Mouse (Mus musculus): Measurements from ENCODE around the gene Ndufa7.

Ndufa7 gene

GRCm38 (mm10) chr17:33810334-33811141 lies 13.8 kb upstream of the Ndufa7 start, which contains the start of gene Kank3:
Kank3 (plus strand) TSS chr17:33810519.
- in situ Hi-C loops (cut with MboI; ENCODE audit: unreplicated experiment in 2 of 2), result loop anchor here in 1 of 2 experiments (25.0 kb wide), 1 partner anchor 1273 kb away; the partner anchor contains the start of gene Cyp4f16

- in situ Hi-C loops (cut with MboI; ENCODE audit: unreplicated experiment in 2 of 2), result loop anchor here in 1 of 2 experiments (25.0 kb wide), 1 partner anchor 1274 kb away; the partner anchor contains the start of gene Cyp4f16
Observed at GRCm38 (mm10) chr17:33811142-33811516, 13.2 kb upstream of the Ndufa7 start.

- in situ Hi-C loops (cut with MboI; ENCODE audit: unreplicated experiment in 2 of 2), result loop anchor here in 1 of 2 experiments (25.0 kb wide), 1 partner anchor 1275 kb away; the partner anchor contains the start of gene Cyp4f16
Observed at GRCm38 (mm10) chr17:33812475-33812874, 11.9 kb upstream of the Ndufa7 start.

GRCm38 (mm10) chr17:33812990-33813389 lies 11.4 kb upstream of the Ndufa7 start:
- in situ Hi-C loops (cut with MboI; ENCODE audit: unreplicated experiment in 2 of 2), result loop anchor here in 1 of 2 experiments (25.0 kb wide), 1 partner anchor 1276 kb away; the partner anchor contains the start of gene Cyp4f16

GRCm38 (mm10) chr17:33815399-33815798 lies 9.0 kb upstream of the Ndufa7 start:
- in situ Hi-C loops (cut with MboI; ENCODE audit: unreplicated experiment in 2 of 2), result loop anchor here in 1 of 2 experiments (25.0 kb wide), 1 partner anchor 1278 kb away; the partner anchor contains the start of gene Cyp4f16

GRCm38 (mm10) chr17:33816612-33817011 lies 7.8 kb upstream of the Ndufa7 start:
- in situ Hi-C loops (cut with MboI; ENCODE audit: unreplicated experiment in 2 of 2), result loop anchor here in 1 of 2 experiments (25.0 kb wide), 1 partner anchor 1279 kb away; the partner anchor contains the start of gene Cyp4f16

GRCm38 (mm10) chr17:33817184-33817968 lies 7.0 kb upstream of the Ndufa7 start:
- in situ Hi-C loops (cut with MboI; ENCODE audit: unreplicated experiment in 2 of 2), result loop anchor here in 1 of 2 experiments (25.0 kb wide), 1 partner anchor 1280 kb away; the partner anchor contains the start of gene Cyp4f16

- in situ Hi-C loops (cut with MboI; ENCODE audit: unreplicated experiment in 2 of 2), result loop anchor here in 1 of 2 experiments (25.0 kb wide), 1 partner anchor 1281 kb away; the partner anchor contains the start of gene Cyp4f16
Observed at GRCm38 (mm10) chr17:33817969-33818643, 6.3 kb upstream of the Ndufa7 start.

- in situ Hi-C loops (cut with MboI; ENCODE audit: unreplicated experiment in 2 of 2), result loop anchor here in 1 of 2 experiments (25.0 kb wide), 1 partner anchor 1285 kb away; the partner anchor contains the start of gene Cyp4f16
Observed at GRCm38 (mm10) chr17:33822436-33822959, 1.9 kb upstream of the Ndufa7 start.

GRCm38 (mm10) chr17:33823171-33823570 lies 1.2 kb upstream of the Ndufa7 start:
- in situ Hi-C loops (cut with MboI; ENCODE audit: unreplicated experiment in 2 of 2), result loop anchor here in 1 of 2 experiments (25.0 kb wide), 1 partner anchor 1286 kb away; the partner anchor contains the start of gene Cyp4f16

GRCm38 (mm10) chr17:33824997-33825330 lies 592 bp downstream of the Ndufa7 start:
- in situ Hi-C loops (cut with MboI; ENCODE audit: unreplicated experiment in 2 of 2), result loop anchor here in 1 of 2 experiments (25.0 kb wide), 2 partner anchors 788 to 1288 kb away; partner anchors contain the start of genes Cyp4f16 and Zfp763

GRCm38 (mm10) chr17:33825462-33825861 lies 1.1 kb downstream of the Ndufa7 start:
- in situ Hi-C loops (cut with MboI; ENCODE audit: unreplicated experiment in 2 of 2), result loop anchor here in 1 of 2 experiments (25.0 kb wide), 1 partner anchor 788 kb away; the partner anchor contains the start of gene Zfp763

- in situ Hi-C loops (cut with MboI; ENCODE audit: unreplicated experiment in 2 of 2), result loop anchor here in 1 of 2 experiments (25.0 kb wide), 1 partner anchor 790 kb away; the partner anchor contains the start of gene Zfp763
Observed at GRCm38 (mm10) chr17:33826850-33827249, 2.5 kb downstream of the Ndufa7 start.

- in situ Hi-C loops (cut with MboI; ENCODE audit: unreplicated experiment in 2 of 2), result loop anchor here in 1 of 2 experiments (25.0 kb wide), 1 partner anchor 792 kb away; the partner anchor contains the start of gene Zfp763
Observed at GRCm38 (mm10) chr17:33828892-33829291, 4.5 kb downstream of the Ndufa7 start.

- in situ Hi-C loops (cut with MboI; ENCODE audit: unreplicated experiment in 2 of 2), result loop anchor here in 1 of 2 experiments (25.0 kb wide), 1 partner anchor 792 kb away; the partner anchor contains the start of gene Zfp763
Observed at GRCm38 (mm10) chr17:33829561-33829960, 5.2 kb downstream of the Ndufa7 start.

GRCm38 (mm10) chr17:33842966-33843795 lies 18.8 kb downstream of the Ndufa7 start, which contains the start of gene Cd320:
Cd320 (plus strand) TSS chr17:33843091.
- in situ Hi-C loops (cut with MboI; ENCODE audit: unreplicated experiment in 2 of 2), result loop anchor here in 1 of 2 experiments (25.0 kb wide), 1 partner anchor 806 kb away; the partner anchor contains the start of gene Zfp763

GRCm38 (mm10) chr17:33844196-33844595 lies 19.8 kb downstream of the Ndufa7 start:
- in situ Hi-C loops (cut with MboI; ENCODE audit: unreplicated experiment in 2 of 2), result loop anchor here in 1 of 2 experiments (25.0 kb wide), 1 partner anchor 807 kb away; the partner anchor contains the start of gene Zfp763

- in situ Hi-C loops (cut with MboI; ENCODE audit: unreplicated experiment in 2 of 2), result loop anchor here in 1 of 2 experiments (25.0 kb wide), 1 partner anchor 811 kb away; the partner anchor contains the start of gene Zfp763
Observed at GRCm38 (mm10) chr17:33848139-33848538, 23.8 kb downstream of the Ndufa7 start.
